8 mouse cellular contexts compared by ENCODE assay signal in the genomic region with DNA sequence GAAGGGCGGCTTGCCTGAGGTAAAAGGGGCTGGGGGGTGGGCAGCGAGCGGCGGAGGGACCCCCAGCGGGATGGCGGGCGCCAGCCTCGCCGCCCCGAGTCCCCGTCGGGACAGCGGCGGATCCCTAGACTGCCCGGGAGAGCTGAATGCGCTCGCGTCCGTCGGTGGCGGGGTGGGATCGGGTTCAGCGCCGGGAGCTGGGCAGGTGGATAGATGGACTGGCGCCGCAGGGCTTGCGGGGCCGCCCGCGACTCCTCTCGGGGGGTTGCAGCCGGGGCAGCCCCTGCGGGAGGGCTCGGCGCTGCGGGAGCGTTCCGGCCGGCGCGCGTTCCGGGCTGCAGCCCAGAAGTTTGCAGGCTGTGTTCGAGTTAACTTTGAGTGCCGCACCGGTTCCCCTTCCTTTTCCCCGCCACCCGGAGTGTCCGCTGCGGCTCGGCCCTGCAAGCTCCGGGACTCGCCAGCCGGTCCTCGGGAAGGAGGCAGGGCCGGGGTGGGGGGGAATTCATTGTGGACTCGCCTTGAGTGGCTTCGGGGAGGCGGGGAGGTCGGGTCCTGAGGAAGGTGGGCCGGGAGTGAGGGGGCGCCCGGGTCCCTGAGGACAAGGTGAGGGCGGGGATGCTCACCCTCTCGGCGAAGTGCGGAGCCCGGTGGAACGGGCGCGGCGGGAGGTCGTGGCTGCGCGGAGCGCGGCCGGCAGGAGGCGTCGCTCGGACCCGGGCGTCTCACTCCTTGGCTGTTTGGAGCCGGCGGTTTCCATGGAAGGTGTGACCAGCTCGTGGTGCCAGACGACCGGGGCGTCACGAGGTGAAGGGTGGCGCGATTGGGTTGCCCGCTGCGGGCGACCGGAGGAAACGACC. TPM values are rescaled to one million over a fixed set of nuclear protein-coding genes. Genes with fewer than 3 reads are reported as not detected.
DNase-seq lines count a peak whose midpoint lies in the region; ATAC-seq and TF ChIP-seq lines count a peak whose summit lies in the region.

No protein-coding gene starts in this region.

- WGBS in hindbrain, embryonic 15.5 days, result under 1% methylated on average over 87 of the region's 97 CpGs

- peak overlapping the region; percentile 96 for H3K4me3 ChIP-seq in hindbrain, embryonic 15.5 days

- H3K4me2 ChIP-seq in hindbrain, embryonic 15.5 days, result peak overlapping the region; percentile 89

- in situ Hi-C loops in Patski (cut with MboI; ENCODE audit: low pct_unique_long_range_greater_than_20kb), result loop anchor here (5.0 to 25.0 kb wide), 2 partner anchors 142 to 1542 kb away; a partner anchor contains a TSS

- 0 out of 2 replicates have a peak, but pooled peaks cover 3% of the 10 kb centered on the region for H3K36me3 ChIP-seq in hindbrain, embryonic 15.5 days

- no peaks in the 10 kb centered on the region for H3K9me3 ChIP-seq in hindbrain, embryonic 15.5 days

- H3K4me1 ChIP-seq in hindbrain, embryonic 15.5 days (replicated peaks), result peaks cover 10% of the 10 kb centered on the region

- no peaks in the 10 kb centered on the region for H3K27me3 ChIP-seq in Patski
- no peaks in the 10 kb centered on the region for H3K27me3 ChIP-seq in hindbrain, embryonic 15.5 days

- CTCF ChIA-PET in Patski (lab: Charles Lee), result interaction anchor here (1.0 to 1.4 kb wide), 8 partner anchors 96 to 401 kb away, joined by 3 to 5 read pairs (median 3); no protein-coding TSS in a partner anchor

- peak; percentile 60 for ATAC-seq in Patski
- peak; percentile 57 for ATAC-seq in hindbrain, embryonic 15.5 days (ENCODE audit: low FRiP score, low read depth)

- peak overlapping the region; percentile 99 for H3K27ac ChIP-seq in hindbrain, embryonic 15.5 days (replicated peaks)

- POLR2A ChIA-PET in Patski (lab: Charles Lee), result interaction anchor here (0.6 to 2.0 kb wide), 10 partner anchors 105 to 401 kb away, joined by 3 to 13 read pairs (median 3); a partner anchor contains a TSS

- DNase-seq in Patski (ENCODE audit: low read depth, low spot score), result no peak
- DNase-seq in cerebellum, postnatal 14 days, result peak; percentile 80 to 81
- peak; percentile 67 for DNase-seq in gastrocnemius, adult 18-20 months (ENCODE audit: low spot score)
- DNase-seq in layer of hippocampus, postnatal 36 days, result peak; percentile 57 to 65
- peak; percentile 75 for DNase-seq in lung, postnatal 25 days (ENCODE audit: low spot score)
- peak; percentile 26 for DNase-seq in retina, adult 2 months (ENCODE audit: low read depth, low spot score)
- peak; percentile 73 for DNase-seq in thymus, postnatal 14 days

- no peak for TF ChIP-seq CTCF in Patski (IDR thresholded peaks at IDR 0.05)

- H3K9ac ChIP-seq in hindbrain, embryonic 15.5 days, result peak overlapping the region; percentile 89

RNA-seq across cellular contexts. Expression of a gene that starts 0.6 kb away (rescaled TPM):
- polyA plus RNA-seq in Patski (2021), result 31.6 TPM
- 10 to 100 TPM; 14.0 to 41.9 TPM for total RNA-seq in gastrocnemius, adult 18-20 months (2021)
- polyA plus RNA-seq in hindbrain, embryonic 15.5 days (2015; fragmentation: Nextera tagmentation; extraction: Ambion mirVana), result 31.0 and 31.1 TPM in 2 replicates
- 10 to 100 TPM; 17.7 to 19.2 TPM for total RNA-seq in layer of hippocampus, postnatal 36 days (2021)
